Mouse (Mus musculus) right cerebral cortex, adult 2 months (tissue): ENCODE results near the gene Ccr4.

Experiments used
- DNase-seq, 2 experiments: peaks; one replicate each; pipeline ENCODE4 v3.0.0; 2021 to 2022; ENCODE audit warnings: low spot score in 2 of 2

Ccr4 gene

DNA sequence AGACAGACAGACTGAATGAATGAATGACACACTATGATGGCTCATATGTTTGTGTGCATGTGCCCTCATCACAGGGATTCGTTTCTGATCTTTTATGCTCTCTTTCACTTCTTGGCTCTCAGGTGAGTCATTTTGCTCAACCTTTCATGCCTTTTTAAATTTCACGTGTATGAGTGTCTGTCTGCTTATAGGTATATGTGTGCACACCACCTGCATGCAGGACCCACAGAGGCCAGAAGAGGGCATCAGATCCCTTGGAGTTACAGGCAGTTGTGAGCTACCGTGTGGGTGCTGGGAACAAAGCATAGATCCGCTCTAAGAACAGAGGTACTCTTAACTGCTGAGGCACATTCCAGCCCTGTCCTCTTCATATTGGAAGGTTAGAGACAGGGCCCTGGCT is 36.0 kb downstream of the Ccr4 start:
- DNase-seq: no peak

- no peak for DNase-seq
Measured at GRCm38 (mm10) chr9:114468217-114468616, 36.5 kb downstream of the Ccr4 start.

- DNase-seq: no peak
Measured at GRCm38 (mm10) chr9:114466871-114467270, 37.8 kb downstream of the Ccr4 start.

- DNase-seq: no peak
Measured at GRCm38 (mm10) chr9:114465442-114465841, 39.3 kb downstream of the Ccr4 start.

- no peak for DNase-seq
Measured at GRCm38 (mm10) chr9:114462569-114462968, 42.1 kb downstream of the Ccr4 start.

GRCm38 (mm10) chr9:114458436-114458835 is 46.3 kb downstream of the Ccr4 start:
- DNase-seq: no peak

- no peak for DNase-seq
Measured at GRCm38 (mm10) chr9:114455420-114455819, 49.3 kb downstream of the Ccr4 start.

DNA sequence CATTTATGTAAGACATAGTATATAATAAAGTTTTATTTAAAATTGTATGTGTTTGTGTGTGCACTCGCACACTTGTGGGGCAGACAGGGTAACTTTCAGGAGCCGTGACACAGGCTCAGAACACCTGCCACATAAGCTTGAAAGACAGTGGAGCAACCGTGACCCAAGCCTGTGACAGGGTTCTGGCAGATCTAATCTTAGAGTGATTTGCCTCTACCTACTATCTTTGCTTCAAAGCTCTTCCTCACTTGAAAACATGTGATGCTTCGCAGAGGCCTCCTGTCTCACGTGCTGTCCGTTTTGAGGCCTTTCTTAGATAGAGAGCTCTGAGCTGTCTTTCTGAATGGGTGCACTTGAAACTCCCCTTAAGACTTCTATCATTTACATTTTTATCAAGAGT is 52.3 kb downstream of the Ccr4 start:
- no peak for DNase-seq

DNA sequence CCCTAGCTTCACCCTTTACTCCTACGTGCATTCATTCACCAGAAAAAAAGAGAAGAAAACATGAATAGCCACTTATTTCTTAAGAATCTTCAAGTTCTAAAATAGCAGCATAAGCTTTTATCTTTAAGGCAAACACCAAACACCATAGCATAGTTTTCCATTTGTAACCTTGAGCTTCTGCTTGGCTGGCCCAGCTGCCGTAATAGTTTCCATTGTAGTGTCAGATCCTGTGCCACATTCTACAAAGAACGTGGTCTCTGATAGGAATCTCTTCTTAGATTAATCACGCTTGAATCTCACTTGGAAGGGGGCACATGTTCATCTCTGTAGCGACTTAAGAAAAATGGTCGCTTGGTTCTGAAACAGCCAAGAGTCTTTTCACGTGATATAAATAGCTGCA is 53.1 kb downstream of the Ccr4 start:
- no peak for DNase-seq

DNA sequence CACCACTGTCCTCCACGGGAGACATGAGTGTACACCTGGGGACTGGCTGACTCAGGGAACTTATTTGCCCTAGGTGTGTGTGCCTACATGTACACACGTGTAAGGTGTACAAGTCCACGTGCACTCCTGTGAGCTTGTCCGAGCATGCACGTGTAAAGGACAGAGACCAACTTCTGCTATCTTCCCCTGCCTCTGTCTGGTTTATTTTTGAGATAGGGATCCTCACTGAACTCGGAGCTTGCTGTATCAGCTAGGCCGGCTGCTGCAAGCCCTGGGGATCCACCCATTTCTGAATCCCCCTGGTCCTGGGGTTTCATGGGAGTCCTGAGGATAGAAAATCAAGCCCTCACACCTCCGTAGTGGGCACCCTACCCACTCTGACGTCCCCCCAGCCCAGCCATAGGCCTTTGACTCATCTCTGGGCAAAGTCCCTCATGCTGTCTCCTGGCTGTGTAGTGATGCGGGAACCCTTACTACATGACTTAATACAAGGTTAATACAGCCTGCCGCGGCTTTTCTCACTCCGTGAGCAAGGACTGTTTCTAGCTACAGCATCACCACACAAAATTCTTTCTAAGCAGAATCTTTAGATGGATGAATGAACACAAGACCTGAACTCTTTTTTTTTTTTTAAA is 55.5 kb downstream of the Ccr4 start:
- no peak for DNase-seq

DNA sequence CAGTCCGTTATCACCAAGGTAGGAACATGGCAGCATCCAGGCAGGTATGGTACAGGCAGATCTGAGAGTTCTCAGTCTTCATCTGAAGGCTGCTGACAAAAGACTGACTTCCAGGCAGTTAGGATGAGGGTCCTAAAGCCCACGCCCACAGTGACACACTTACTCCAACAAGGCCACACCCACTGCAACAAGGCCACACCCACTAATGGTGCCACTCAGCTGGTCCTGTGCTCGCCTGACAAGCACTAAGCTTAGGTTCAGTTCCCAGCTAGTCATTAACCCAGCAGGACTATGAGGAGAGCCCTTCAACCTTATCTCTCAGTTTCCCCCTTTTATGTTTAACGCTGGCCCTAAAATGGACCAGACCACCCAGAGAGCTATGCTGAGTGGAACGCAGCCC is 56.0 kb downstream of the Ccr4 start:
- DNase-seq: no peak

- no peak for DNase-seq
Measured at GRCm38 (mm10) chr9:114446887-114447286, 57.8 kb downstream of the Ccr4 start.

GRCm38 (mm10) chr9:114443351-114443750 is 61.4 kb downstream of the Ccr4 start:
- DNase-seq: no peak

DNA sequence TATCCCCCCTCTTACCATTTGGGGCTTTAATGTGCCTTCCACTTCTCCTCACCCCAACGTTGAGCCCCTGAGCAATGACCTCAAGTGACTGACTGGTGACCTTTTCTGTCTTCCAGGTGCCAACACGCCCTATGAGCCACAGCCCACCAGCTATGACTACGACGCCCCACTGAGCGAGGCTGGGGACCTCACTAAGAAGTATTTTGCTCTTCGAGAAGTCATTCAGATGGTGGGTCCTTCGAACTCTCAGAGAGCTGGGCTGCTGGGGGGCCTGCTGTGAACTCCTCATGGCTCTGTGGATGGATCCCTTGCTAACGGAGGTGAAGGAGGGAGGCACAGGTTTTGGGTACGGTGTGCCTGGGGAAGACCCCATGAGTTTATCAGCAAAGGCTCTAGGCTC is 61.8 kb downstream of the Ccr4 start:
- no peak for DNase-seq

- no peak for DNase-seq
Measured at GRCm38 (mm10) chr9:114442225-114442624, 62.5 kb downstream of the Ccr4 start.

- no peak for DNase-seq
Measured at GRCm38 (mm10) chr9:114440548-114440947, 64.2 kb downstream of the Ccr4 start.
